Mouse (Mus musculus) olfactory bulb, adult 2 months (tissue): ENCODE data around the gene Tusc2.

Experiments used
- CTCF ChIP-seq: fragments of 200-500 bp; IDR thresholded peaks from 2 replicates; pipeline ENCODE4 v1.5.1; 2012; ENCODE audit warnings: low read depth, mild to moderate bottlenecking, low read length, moderate library complexity; ENCODE audit not compliant: insufficient read depth
- POLR2A ChIP-seq: fragments of 200-500 bp; IDR thresholded peaks from 2 replicates; pipeline ENCODE4 v1.6.1; 2012; ENCODE audit warnings: mild to moderate bottlenecking, low read depth, low read length, moderate library complexity; ENCODE audit not compliant: insufficient read depth

DNA sequence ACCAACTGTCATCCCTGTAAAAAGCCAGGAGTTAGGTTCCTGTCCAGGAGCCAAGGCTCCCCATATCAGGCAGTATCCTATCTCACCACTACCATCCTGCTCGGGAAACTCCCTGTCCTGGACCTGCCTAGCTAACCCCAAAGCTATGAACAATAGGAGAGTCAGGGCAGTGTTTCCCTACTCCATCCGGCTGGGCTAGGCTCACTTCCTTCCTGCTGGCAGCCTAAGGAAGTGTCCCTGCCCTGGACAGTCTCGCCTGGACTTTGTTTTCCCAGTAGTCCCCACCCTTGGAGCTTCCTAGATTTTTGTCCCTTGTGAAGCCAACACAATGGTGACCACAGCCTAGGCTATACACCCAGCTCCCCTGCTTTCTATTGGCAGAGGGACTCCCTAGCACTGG lies 3.8 kb downstream of the Tusc2 start:
- TF ChIP-seq CTCF (no peak), POLR2A (no peak)
